Mouse (Mus musculus) brain, embryonic 14.5 days (tissue): Measurements from ENCODE around the gene Spock3.

ENCODE experiments used
- CTCF ChIP-seq: fragments of 200-500 bp; IDR thresholded peaks from 2 replicates; pipeline ENCODE4 v1.5.1; 2012; ENCODE audit warnings: inconsistent platforms, mild to moderate bottlenecking, moderate library complexity, borderline replicate concordance; ENCODE audit not compliant: insufficient read depth, insufficient read length; ENCODE audit errors: extremely low read depth
- POLR2A ChIP-seq: fragments of 200-500 bp; IDR thresholded peaks from 2 replicates; pipeline ENCODE4 v1.6.1; 2012; ENCODE audit warnings: mild to moderate bottlenecking, inconsistent platforms, borderline replicate concordance; ENCODE audit not compliant: poor library complexity, insufficient read depth, insufficient read length, severe bottlenecking; ENCODE audit errors: extremely low read depth

GRCm38 (mm10) chr8:63112919-63113318 is 162.1 kb downstream of the Spock3 start:
- TF ChIP-seq CTCF (no peak), POLR2A (no peak)
